Mouse (Mus musculus): ENCODE measurements around the gene Stmn1. TPM values are rescaled to one million over a fixed set of nuclear protein-coding genes. Genes with fewer than 3 reads are reported as not detected.
A peak's percentile ranks its signal among the peaks of the same experiment; 100 is the strongest.

The Stmn1 gene
- polyA plus RNA-seq, 1 experiment from 2014 or later: 360 TPM

GRCm38 (mm10) chr4:134479839-134480238 is 11.7 kb downstream of the Stmn1 start:
- Histone ChIP-seq H3K4me3 (ENCODE audit: low read depth, low read length) (no peak overlapping the region), H3K9me3 (replicated peaks; ENCODE audit: control insufficient read depth, low read length) (no peaks in the 10 kb centered on the region), H3K27ac (ENCODE audit: low read length) (no peak overlapping the region), H3K4me2 (ENCODE audit: low read depth, low read length) (no peak overlapping the region), H3K36me3 (ENCODE audit: control insufficient read depth, insufficient read depth) (peaks cover 4% of the 10 kb centered on the region), H3K4me1 (ENCODE audit: control insufficient read depth, low read depth, low read length) (peaks cover 4% of the 10 kb centered on the region), H3K27me3 (ENCODE audit: control insufficient read depth, insufficient read depth, low read depth, low read length) (no peaks in the 10 kb centered on the region; the same call in 1 of the 2 replicates), H3K9ac (ENCODE audit: low read depth, low read length) (no peak overlapping the region)
- ATAC-seq (ENCODE audit: low read depth): no peak
- WGBS (ENCODE audit: insufficient replicate concordance): 73% methylated on average over 4 of the region's 4 CpGs

GRCm38 (mm10) chr4:134480864-134481263 is 12.7 kb downstream of the Stmn1 start:
- 19% methylated on average over 6 of the region's 6 CpGs for WGBS (ENCODE audit: insufficient replicate concordance)
- Histone ChIP-seq H3K9me3 (replicated peaks; ENCODE audit: control insufficient read depth, low read length) (no peaks in the 10 kb centered on the region), H3K27me3 (ENCODE audit: control insufficient read depth, insufficient read depth, low read depth, low read length) (no peaks in the 10 kb centered on the region; the same call in 1 of the 2 replicates), H3K27ac (ENCODE audit: low read length) (no peak overlapping the region), H3K4me2 (ENCODE audit: low read depth, low read length) (no peak overlapping the region), H3K4me1 (ENCODE audit: control insufficient read depth, low read depth, low read length) (peaks cover 7% of the 10 kb centered on the region), H3K36me3 (ENCODE audit: control insufficient read depth, insufficient read depth) (no peaks in the 10 kb centered on the region), H3K4me3 (ENCODE audit: low read depth, low read length) (no peak overlapping the region), H3K9ac (ENCODE audit: low read depth, low read length) (no peak overlapping the region)
- ATAC-seq (ENCODE audit: low read depth): peak; percentile 35; the same call in 1 of the 2 replicates

- Histone ChIP-seq H3K4me1 (ENCODE audit: control insufficient read depth, low read depth, low read length) (peaks cover 7% of the 10 kb centered on the region), H3K4me2 (ENCODE audit: low read depth, low read length) (no peak overlapping the region), H3K27ac (ENCODE audit: low read length) (no peak overlapping the region), H3K36me3 (ENCODE audit: control insufficient read depth, insufficient read depth) (no peaks in the 10 kb centered on the region), H3K4me3 (ENCODE audit: low read depth, low read length) (no peak overlapping the region), H3K9me3 (replicated peaks; ENCODE audit: control insufficient read depth, low read length) (no peaks in the 10 kb centered on the region), H3K9ac (ENCODE audit: low read depth, low read length) (no peak overlapping the region), H3K27me3 (ENCODE audit: control insufficient read depth, insufficient read depth, low read depth, low read length) (no peaks in the 10 kb centered on the region; the same call in 1 of the 2 replicates)
- WGBS (ENCODE audit: insufficient replicate concordance): 38% methylated on average over 6 of the region's 6 CpGs
- no peak for ATAC-seq (ENCODE audit: low read depth)
These were observed 13.2 kb downstream of the Stmn1 start for GRCm38 (mm10) chr4:134481270-134481669.

- Histone ChIP-seq H3K36me3 (ENCODE audit: control insufficient read depth, insufficient read depth) (no peaks in the 10 kb centered on the region), H3K4me1 (ENCODE audit: control insufficient read depth, low read depth, low read length) (peaks cover 7% of the 10 kb centered on the region), H3K9me3 (replicated peaks; ENCODE audit: control insufficient read depth, low read length) (no peaks in the 10 kb centered on the region), H3K27me3 (ENCODE audit: control insufficient read depth, insufficient read depth, low read depth, low read length) (no peaks in the 10 kb centered on the region; the same call in 1 of the 2 replicates), H3K4me3 (ENCODE audit: low read depth, low read length) (no peak overlapping the region), H3K27ac (ENCODE audit: low read length) (no peak overlapping the region), H3K9ac (ENCODE audit: low read depth, low read length) (no peak overlapping the region), H3K4me2 (ENCODE audit: low read depth, low read length) (no peak overlapping the region)
- ATAC-seq (ENCODE audit: low read depth): no peak
- WGBS (ENCODE audit: insufficient replicate concordance): 69% methylated on average over 8 of the region's 8 CpGs
These were observed 14.3 kb downstream of the Stmn1 start for GRCm38 (mm10) chr4:134482442-134482841.

DNA sequence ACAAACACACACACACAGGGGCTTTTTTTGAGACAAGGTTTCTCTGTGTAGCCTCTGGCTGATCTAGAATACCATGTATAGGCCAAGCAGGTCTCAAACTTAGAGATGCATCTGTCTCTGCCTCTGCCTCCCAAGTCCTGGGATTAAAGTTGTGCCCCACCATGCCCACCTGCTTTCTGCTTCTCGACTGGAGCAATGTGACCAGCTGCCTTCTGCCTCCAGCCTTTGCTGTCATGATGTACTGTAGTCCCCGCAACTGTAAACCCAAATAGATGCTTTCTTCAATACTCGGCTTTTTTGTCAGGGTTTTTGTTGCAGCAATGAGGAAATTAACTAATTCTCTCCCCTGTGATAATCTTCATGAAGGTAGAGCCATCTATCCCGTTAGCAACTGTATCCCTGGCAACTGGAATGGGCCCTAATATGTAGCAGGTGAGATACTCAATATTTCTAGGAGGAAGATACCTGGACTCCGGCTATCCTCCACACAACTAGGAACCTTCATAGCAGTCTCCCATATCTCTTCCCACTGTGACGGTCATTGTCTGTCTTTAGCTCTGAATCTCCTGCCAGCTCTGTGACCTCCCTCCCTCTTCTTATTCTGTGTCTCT is 15.1 kb downstream of the Stmn1 start:
- no peaks in the 10 kb centered on the region; the same call in 1 of the 2 replicates for H3K27me3 ChIP-seq (ENCODE audit: control insufficient read depth, insufficient read depth, low read depth, low read length)
- no peak overlapping the region for H3K27ac ChIP-seq (ENCODE audit: low read length)
- H3K4me2 ChIP-seq (ENCODE audit: low read depth, low read length): no peak overlapping the region
- WGBS (ENCODE audit: insufficient replicate concordance): 56% methylated on average over 6 of the region's 6 CpGs
- no peak overlapping the region for H3K4me3 ChIP-seq (ENCODE audit: low read depth, low read length)
- no peak overlapping the region for H3K9ac ChIP-seq (ENCODE audit: low read depth, low read length)
- no peak for ATAC-seq (ENCODE audit: low read depth)
- H3K36me3 ChIP-seq (ENCODE audit: control insufficient read depth, insufficient read depth): no peaks in the 10 kb centered on the region
- peaks cover 4% of the 10 kb centered on the region for H3K4me1 ChIP-seq (ENCODE audit: control insufficient read depth, low read depth, low read length)
- no peaks in the 10 kb centered on the region for H3K9me3 ChIP-seq (replicated peaks; ENCODE audit: control insufficient read depth, low read length)

DNA sequence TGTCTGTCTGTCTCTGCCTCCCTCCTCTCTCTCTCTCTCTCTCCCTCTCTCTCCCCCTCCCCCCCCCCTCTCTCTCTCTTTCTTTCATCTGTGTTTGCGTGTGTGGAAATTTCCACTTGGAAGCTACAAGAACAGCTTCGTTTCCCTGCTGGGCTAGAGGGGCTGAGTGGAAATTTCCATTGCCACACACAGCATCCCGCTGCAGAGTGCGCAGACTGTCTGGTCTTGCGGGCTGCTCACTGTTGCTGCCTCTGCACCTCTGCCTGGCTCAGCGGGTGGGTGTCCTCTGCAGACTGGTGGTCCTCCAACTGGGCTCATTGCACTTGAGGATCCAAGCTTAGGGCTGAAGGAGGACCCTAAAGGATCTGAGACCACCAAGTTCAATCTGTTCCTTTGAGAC is 15.6 kb downstream of the Stmn1 start:
- H3K4me3 ChIP-seq (ENCODE audit: low read depth, low read length): no peak overlapping the region
- H3K27ac ChIP-seq (ENCODE audit: low read length): no peak overlapping the region
- H3K9me3 ChIP-seq (replicated peaks; ENCODE audit: control insufficient read depth, low read length): no peaks in the 10 kb centered on the region
- no peaks in the 10 kb centered on the region for H3K36me3 ChIP-seq (ENCODE audit: control insufficient read depth, insufficient read depth)
- no peak for ATAC-seq (ENCODE audit: low read depth)
- WGBS (ENCODE audit: insufficient replicate concordance): 57% methylated on average over 6 of the region's 6 CpGs
- no peaks in the 10 kb centered on the region; the same call in 1 of the 2 replicates for H3K27me3 ChIP-seq (ENCODE audit: control insufficient read depth, insufficient read depth, low read depth, low read length)
- H3K9ac ChIP-seq (ENCODE audit: low read depth, low read length): no peak overlapping the region
- peaks cover 4% of the 10 kb centered on the region for H3K4me1 ChIP-seq (ENCODE audit: control insufficient read depth, low read depth, low read length)
- no peak overlapping the region for H3K4me2 ChIP-seq (ENCODE audit: low read depth, low read length)

DNA sequence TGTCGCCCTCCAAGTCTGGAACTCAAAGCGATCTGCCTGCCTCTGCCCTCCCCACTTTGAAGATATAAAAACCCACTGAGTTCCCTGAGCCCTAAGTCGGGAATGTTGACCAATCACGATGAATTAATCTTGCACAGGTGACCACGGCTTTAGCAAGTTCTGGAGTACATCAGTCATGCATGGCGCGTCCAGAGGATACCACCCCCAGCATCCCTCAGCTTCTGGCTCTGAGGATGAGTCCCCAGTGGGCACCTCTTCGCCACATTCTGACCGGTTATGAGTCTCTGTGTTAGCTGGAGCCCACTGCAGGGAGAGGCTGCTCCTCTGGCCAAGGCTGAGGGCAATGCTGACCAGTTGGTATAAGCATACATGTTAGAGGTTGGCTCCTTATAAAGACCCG is 16.1 kb downstream of the Stmn1 start:
- no peaks in the 10 kb centered on the region for H3K9me3 ChIP-seq (replicated peaks; ENCODE audit: control insufficient read depth, low read length)
- H3K4me1 ChIP-seq (ENCODE audit: control insufficient read depth, low read depth, low read length): peaks cover 4% of the 10 kb centered on the region
- H3K36me3 ChIP-seq (ENCODE audit: control insufficient read depth, insufficient read depth): no peaks in the 10 kb centered on the region
- H3K9ac ChIP-seq (ENCODE audit: low read depth, low read length): no peak overlapping the region
- WGBS (ENCODE audit: insufficient replicate concordance): 63% methylated on average over 10 of the region's 10 CpGs
- no peak overlapping the region for H3K4me3 ChIP-seq (ENCODE audit: low read depth, low read length)
- no peak for ATAC-seq (ENCODE audit: low read depth)
- no peaks in the 10 kb centered on the region; the same call in 1 of the 2 replicates for H3K27me3 ChIP-seq (ENCODE audit: control insufficient read depth, insufficient read depth, low read depth, low read length)
- H3K27ac ChIP-seq (ENCODE audit: low read length): no peak overlapping the region
- no peak overlapping the region for H3K4me2 ChIP-seq (ENCODE audit: low read depth, low read length)

- no peak overlapping the region for H3K27ac ChIP-seq (ENCODE audit: low read length)
- H3K4me1 ChIP-seq (ENCODE audit: control insufficient read depth, low read depth, low read length): peaks cover 10% of the 10 kb centered on the region
- no peak overlapping the region for H3K4me2 ChIP-seq (ENCODE audit: low read depth, low read length)
- no peaks in the 10 kb centered on the region; the same call in 1 of the 2 replicates for H3K27me3 ChIP-seq (ENCODE audit: control insufficient read depth, insufficient read depth, low read depth, low read length)
- H3K4me3 ChIP-seq (ENCODE audit: low read depth, low read length): no peak overlapping the region
- no peaks in the 10 kb centered on the region for H3K9me3 ChIP-seq (replicated peaks; ENCODE audit: control insufficient read depth, low read length)
- 62% methylated on average over 5 of the region's 5 CpGs for WGBS (ENCODE audit: insufficient replicate concordance)
- no peak overlapping the region for H3K9ac ChIP-seq (ENCODE audit: low read depth, low read length)
- no peaks in the 10 kb centered on the region for H3K36me3 ChIP-seq (ENCODE audit: control insufficient read depth, insufficient read depth)
- no peak for ATAC-seq (ENCODE audit: low read depth)
These were observed 17.2 kb downstream of the Stmn1 start for GRCm38 (mm10) chr4:134485151-134485900.

- H3K9me3 ChIP-seq (replicated peaks; ENCODE audit: control insufficient read depth, low read length): no peaks in the 10 kb centered on the region
- H3K36me3 ChIP-seq (ENCODE audit: control insufficient read depth, insufficient read depth): no peaks in the 10 kb centered on the region
- no peak overlapping the region for H3K4me2 ChIP-seq (ENCODE audit: low read depth, low read length)
- H3K9ac ChIP-seq (ENCODE audit: low read depth, low read length): no peak overlapping the region
- ATAC-seq (ENCODE audit: low read depth): peak; percentile 66
- H3K4me3 ChIP-seq (ENCODE audit: low read depth, low read length): no peak overlapping the region
- H3K27me3 ChIP-seq (ENCODE audit: control insufficient read depth, insufficient read depth, low read depth, low read length): no peaks in the 10 kb centered on the region
- H3K27ac ChIP-seq (ENCODE audit: low read length): no peak overlapping the region
- peaks cover 8% of the 10 kb centered on the region for H3K4me1 ChIP-seq (ENCODE audit: control insufficient read depth, low read depth, low read length)
- 69% methylated on average over 5 of the region's 5 CpGs for WGBS (ENCODE audit: insufficient replicate concordance)
These were observed 20.1 kb downstream of the Stmn1 start for GRCm38 (mm10) chr4:134488211-134488610.
